Mouse (Mus musculus) kidney, postnatal 0 days (tissue): Measurements from ENCODE around the gene Cfap70. TPM values are rescaled to one million over a fixed set of nuclear protein-coding genes. Genes with fewer than 3 reads are reported as not detected.

Source experiments
- ATAC-seq: fragments of 200-750 bp; cut with Nextera tagmentation; replicated peaks from 2 replicates; pipeline ENCODE4 v1.8.0; 2017; ENCODE audit warnings: low read depth, moderate number of reproducible peaks, moderate TSS enrichment, moderate library complexity; ENCODE audit not compliant: low FRiP score
- DNase-seq: peaks from one replicate; pipeline ENCODE4 v3.0.0-alpha.2; 2016; ENCODE audit warnings: low spot score
- H3K27ac ChIP-seq: fragments of 300-500 bp; sonication (generic); 2 replicates; pipeline ENCODE4 v1.5.1; 2014; ENCODE audit warnings: mild to moderate bottlenecking
- H3K27me3 ChIP-seq: fragments of 300-500 bp; sonication (generic); 2 replicates; pipeline ENCODE4 v1.6.1; 2014; ENCODE audit warnings: low read length, mixed read lengths; ENCODE audit not compliant: insufficient read depth
- H3K36me3 ChIP-seq: fragments of 300-500 bp; sonication (generic); 2 replicates; pipeline ENCODE4 v1.6.1; 2014; ENCODE audit warnings: low read length, mixed read lengths; ENCODE audit not compliant: insufficient read depth
- H3K4me1 ChIP-seq: fragments of 300-500 bp; sonication (generic); replicated peaks from 2 replicates; pipeline ENCODE4 v1.6.1; 2014; ENCODE audit warnings: antibody characterized with exemption, low read length, mixed read lengths; ENCODE audit not compliant: insufficient read depth
- H3K4me2 ChIP-seq: fragments of 300-500 bp; sonication (generic); 2 replicates; pipeline ENCODE4 v1.6.1; 2014; ENCODE audit warnings: mild to moderate bottlenecking, low read length, moderate library complexity, mixed read lengths
- H3K4me3 ChIP-seq: fragments of 300-500 bp; sonication (generic); replicated peaks from 2 replicates; pipeline ENCODE4 v1.5.1; 2014; ENCODE audit warnings: low read depth, low read length
- H3K9ac ChIP-seq: fragments of 300-500 bp; sonication (generic); 2 replicates; pipeline ENCODE4 v1.6.1; 2014; ENCODE audit warnings: low read depth, low read length
- H3K9me3 ChIP-seq: fragments of 300-500 bp; sonication (generic); replicated peaks from 2 replicates; pipeline ENCODE4 v1.6.1; 2016; ENCODE audit warnings: low read length, inconsistent platforms, mixed read lengths
- CTCF ChIP-seq: IDR thresholded peaks from 2 replicates; pipeline ENCODE4 v1.5.1; 2016; ENCODE audit warnings: antibody characterized with exemption, low read depth, mild to moderate bottlenecking, moderate library complexity
- WGBS: fragments of 180-500 bp; shearing (Covaris S2); extraction: QIAGEN DNeasy Blood & Tissue Kit; methylation state at CpG from one replicate; pipeline ENCODE4 v1.1.7; 2014; 5-methylcytosine and 5-hydroxymethylcytosine counted together
- polyA plus RNA-seq: library from polyadenylated mRNA; unstranded; fragments of >200 nt; fragmentation: Nextera tagmentation; extraction: Ambion mirVana; gene quantifications from 2 replicates; pipeline ENCODE4 v1.2.1, GENCODE M21; 2015

Cfap70 gene
- polyA plus RNA-seq, 1 experiment from 2014 or later: 1.3 TPM

- Histone ChIP-seq H3K4me3 (no peak overlapping the region), H3K9me3 (no peaks in the 10 kb centered on the region), H3K4me2 (no peak overlapping the region), H3K9ac (no peak overlapping the region), H3K36me3 (no peaks in the 10 kb centered on the region), H3K27me3 (no peaks in the 10 kb centered on the region), H3K4me1 (no peaks in the 10 kb centered on the region), H3K27ac (no peak overlapping the region)
- ATAC-seq (no peak), DNase-seq (no peak)
- 82% methylated on average over 9 of the region's 9 CpGs for WGBS
- no peak for TF ChIP-seq CTCF
Measured at GRCm38 (mm10) chr14:20397220-20397619, 54.8 kb downstream of the Cfap70 start.

DNA sequence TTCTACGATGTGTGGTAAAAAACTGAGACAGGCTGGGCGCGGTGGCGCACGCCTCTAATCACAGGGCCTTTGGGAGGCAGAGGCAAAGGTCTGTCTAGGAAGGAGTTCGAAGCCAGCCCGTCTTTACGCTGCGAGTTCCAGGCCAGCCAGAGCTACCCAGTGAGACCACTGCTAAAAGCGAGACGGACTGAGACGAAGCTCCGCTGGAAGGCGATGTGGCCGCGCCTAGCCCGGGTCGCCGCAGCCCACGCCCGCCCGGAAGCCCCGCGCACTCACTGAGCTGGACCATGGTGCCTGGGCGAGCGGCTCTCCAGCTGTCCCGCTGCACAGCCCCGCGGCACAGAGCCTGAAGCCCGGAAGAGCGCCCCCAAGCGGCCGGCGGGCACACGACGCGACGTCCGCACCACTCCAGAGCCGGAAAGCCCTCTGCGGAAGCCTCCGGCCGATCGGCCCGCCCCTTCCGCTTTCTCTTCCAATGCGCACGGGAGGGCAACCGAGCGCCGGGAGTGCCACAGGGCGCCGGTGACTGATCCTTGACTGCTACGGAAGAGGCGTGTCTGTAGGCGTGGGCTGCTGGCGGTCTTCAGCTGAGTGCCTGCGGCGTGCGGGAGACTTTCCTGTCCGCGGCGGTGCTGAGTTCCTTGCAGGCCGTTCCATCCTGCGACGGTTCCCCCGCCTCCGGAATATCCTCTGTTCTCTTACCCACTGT lies 58.7 kb downstream of the Cfap70 start, which contains the start of gene Mrps16:
Gene Mrps16 (minus strand): TSS at position 430 of the 709 bp plus-strand sequence.
- H3K4me1 ChIP-seq: no peaks in the 10 kb centered on the region; the same call in 1 of the 2 replicates
- TF ChIP-seq CTCF: peak; percentile 98
- ATAC-seq (peak; percentile 96), DNase-seq (peak; percentile 99)
- no peaks in the 10 kb centered on the region for H3K27me3 ChIP-seq
- peak within 1 kb of the TSS; percentile 75 for H3K4me3 ChIP-seq
- WGBS: under 1% methylated on average over 65 of the region's 68 CpGs
- peak within 1 kb of the TSS; percentile 91 for H3K27ac ChIP-seq
- H3K36me3 ChIP-seq: peaks cover 5% of the 10 kb centered on the region; the same call in 1 of the 2 replicates
- peak within 1 kb of the TSS; percentile 56 for H3K4me2 ChIP-seq
- H3K9ac ChIP-seq: peak within 1 kb of the TSS; percentile 87
- H3K9me3 ChIP-seq: no peaks in the 10 kb centered on the region

GRCm38 (mm10) chr14:20392326-20392725 lies 59.7 kb downstream of the Cfap70 start:
- Histone ChIP-seq H3K36me3 (peaks cover 5% of the 10 kb centered on the region; the same call in 1 of the 2 replicates), H3K27ac (no peak overlapping the region), H3K4me2 (peak overlapping the region; percentile 15; the same call in 1 of the 2 replicates), H3K4me1 (peaks cover 7% of the 10 kb centered on the region), H3K9me3 (no peaks in the 10 kb centered on the region), H3K9ac (no peak overlapping the region), H3K4me3 (no peak overlapping the region), H3K27me3 (no peaks in the 10 kb centered on the region)
- 92% methylated on average over 3 of the region's 4 CpGs for WGBS
- no peak for TF ChIP-seq CTCF
- no peak for DNase-seq
- ATAC-seq: no peak

GRCm38 (mm10) chr14:20389446-20390079 lies 62.5 kb downstream of the Cfap70 start:
- ATAC-seq (no peak), DNase-seq (no peak)
- Histone ChIP-seq H3K36me3 (peaks cover 5% of the 10 kb centered on the region), H3K27ac (peak overlapping the region; percentile 71; the same call in 1 of the 2 replicates), H3K4me3 (no peak overlapping the region), H3K9me3 (no peaks in the 10 kb centered on the region), H3K4me1 (peaks cover 17% of the 10 kb centered on the region), H3K9ac (no peak overlapping the region), H3K4me2 (peak overlapping the region; percentile 84), H3K27me3 (no peaks in the 10 kb centered on the region)
- TF ChIP-seq CTCF: no peak
- 88% methylated on average over 8 of the region's 8 CpGs for WGBS

- TF ChIP-seq CTCF: no peak
- Histone ChIP-seq H3K27me3 (no peaks in the 10 kb centered on the region), H3K36me3 (peaks cover 9% of the 10 kb centered on the region), H3K9ac (peak within 1 kb of the TSS; percentile 72), H3K4me3 (peak within 1 kb of the TSS; percentile 76), H3K27ac (peak within 1 kb of the TSS; percentile 71), H3K4me2 (peak within 1 kb of the TSS; percentile 84), H3K4me1 (peaks cover 17% of the 10 kb centered on the region), H3K9me3 (no peaks in the 10 kb centered on the region)
- ATAC-seq: peak; percentile 63
- peak; percentile 96 for DNase-seq
- WGBS: under 1% methylated on average over 59 of the region's 59 CpGs
Measured at GRCm38 (mm10) chr14:20388441-20389129, 63.4 kb downstream of the Cfap70 start, which contains the start of gene Dnajc9. Dnajc9 (minus strand) TSS chr14:20388910.
